Mouse (Mus musculus) inflammation-experienced regulatory T-cells, adult 6 months (primary cell): ENCODE measurements around the gene Mrgprf. TPM values are rescaled to one million over a fixed set of nuclear protein-coding genes. Genes with fewer than 3 reads are reported as not detected.

Source experiments
- ATAC-seq: one replicate; pipeline ENCODE4 v1.8.0; 2017
- polyA plus RNA-seq, 3 experiments: library from polyadenylated mRNA; unstranded; fragments of 100-300 nt; shearing (Covaris generic); gene quantifications; one replicate each; pipeline ENCODE4 v1.2.1; 2017

Gene Mrgprf
- not detected for polyA plus RNA-seq

- ATAC-seq, result no peak
These were observed at the start of gene Mrgprf for GRCm38 (mm10) chr7:145300321-145301007. TSS of gene Mrgprf (plus strand) at chr7:145300828.

GRCm38 (mm10) chr7:145252715-145253476 is 47.7 kb upstream of the Mrgprf start:
- peak; percentile 35 for ATAC-seq

- no peak for ATAC-seq
These were observed 46.5 kb upstream of the Mrgprf start for GRCm38 (mm10) chr7:145253986-145254630.

DNA sequence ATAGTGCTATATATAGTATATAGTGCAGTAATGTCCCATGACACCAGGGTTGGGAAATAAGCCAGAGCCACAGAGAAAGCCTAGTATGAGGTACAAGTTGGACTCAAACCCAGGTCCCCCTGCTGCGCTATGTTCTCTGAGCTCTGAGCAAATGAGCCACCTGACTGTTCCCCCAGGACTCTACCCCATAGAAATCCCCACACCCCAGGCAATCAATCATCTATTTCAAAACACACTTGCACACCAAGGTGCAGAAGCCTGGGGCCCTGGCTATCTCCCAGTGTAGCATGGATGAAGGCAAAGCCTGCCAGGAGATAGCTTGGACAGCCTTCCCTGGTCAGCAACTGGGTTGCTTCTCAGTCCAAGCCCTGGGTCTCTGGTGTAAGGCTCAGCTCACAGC is 44.5 kb upstream of the Mrgprf start:
- ATAC-seq, result no peak

DNA sequence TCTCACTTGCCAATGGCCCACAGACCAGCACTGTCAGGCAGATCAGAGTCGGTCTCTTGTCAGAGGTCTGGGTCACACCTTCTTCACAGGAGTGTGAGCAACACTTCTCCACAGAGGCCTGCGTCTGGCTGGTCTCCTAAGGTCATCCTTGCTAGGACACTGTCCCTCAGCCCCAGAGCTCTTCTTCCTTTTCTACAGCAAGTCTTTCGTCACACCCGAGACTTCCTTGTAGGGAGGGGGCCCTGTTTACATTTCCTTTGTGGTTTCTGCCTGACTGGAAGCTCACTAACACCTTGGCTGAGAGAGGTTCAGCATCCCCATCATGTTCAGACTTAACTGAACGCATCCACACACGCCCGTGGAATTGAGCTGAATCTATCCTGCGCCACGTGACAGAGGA is 36.4 kb upstream of the Mrgprf start:
- no peak for ATAC-seq

DNA sequence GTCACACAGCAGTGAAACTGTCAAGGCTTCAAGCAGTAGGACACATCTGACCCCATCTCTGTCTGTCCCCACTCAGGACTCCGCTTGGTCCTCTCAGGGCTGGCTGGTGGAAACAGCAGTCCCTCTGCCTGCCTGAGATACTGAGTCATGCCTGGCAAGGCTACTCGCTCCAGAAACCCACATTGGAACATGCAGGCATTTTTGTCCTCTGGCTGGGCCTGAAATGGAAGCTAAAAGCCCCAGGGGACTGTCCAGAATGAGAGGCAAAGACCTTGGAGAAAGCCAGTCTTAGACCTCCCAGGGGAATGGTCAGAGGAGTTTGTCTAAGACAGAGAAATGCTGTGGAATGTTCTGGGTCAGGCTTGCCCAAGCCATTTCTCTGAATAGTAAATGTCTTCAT is 34.6 kb upstream of the Mrgprf start:
- ATAC-seq, result no peak

GRCm38 (mm10) chr7:145268890-145269289 is 31.7 kb upstream of the Mrgprf start:
- ATAC-seq, result no peak

DNA sequence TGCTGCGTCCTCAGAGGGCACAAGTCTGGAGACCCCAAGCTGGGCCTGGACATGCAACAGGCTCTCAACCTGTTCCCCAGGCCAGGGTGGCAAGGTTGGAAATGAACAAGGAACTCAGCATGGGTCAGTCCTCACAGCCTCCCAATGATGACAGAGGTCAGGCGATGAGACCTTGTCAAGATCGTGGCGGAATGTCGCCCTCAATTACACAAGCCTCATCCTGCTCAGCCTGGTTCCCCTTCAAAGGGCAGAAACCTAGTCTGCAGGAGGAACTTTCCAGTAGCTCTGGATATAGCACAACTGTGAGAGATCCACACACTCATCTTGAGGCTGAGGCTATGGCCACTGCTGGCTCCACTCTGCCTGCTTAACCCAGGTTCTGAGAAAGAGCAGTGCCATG is 29.7 kb upstream of the Mrgprf start:
- ATAC-seq, result no peak

GRCm38 (mm10) chr7:145275488-145275887 is 25.1 kb upstream of the Mrgprf start:
- no peak for ATAC-seq

- no peak for ATAC-seq
These were observed 19.2 kb upstream of the Mrgprf start for GRCm38 (mm10) chr7:145281396-145281795.

- peak; percentile 6 for ATAC-seq
These were observed 17.6 kb upstream of the Mrgprf start for GRCm38 (mm10) chr7:145283041-145283440.

GRCm38 (mm10) chr7:145283487-145284187 is 17.0 kb upstream of the Mrgprf start, which contains the start of gene Tpcn2:
TSS of gene Tpcn2 (minus strand) at chr7:145284011.
- ATAC-seq, result peak; percentile 99

DNA sequence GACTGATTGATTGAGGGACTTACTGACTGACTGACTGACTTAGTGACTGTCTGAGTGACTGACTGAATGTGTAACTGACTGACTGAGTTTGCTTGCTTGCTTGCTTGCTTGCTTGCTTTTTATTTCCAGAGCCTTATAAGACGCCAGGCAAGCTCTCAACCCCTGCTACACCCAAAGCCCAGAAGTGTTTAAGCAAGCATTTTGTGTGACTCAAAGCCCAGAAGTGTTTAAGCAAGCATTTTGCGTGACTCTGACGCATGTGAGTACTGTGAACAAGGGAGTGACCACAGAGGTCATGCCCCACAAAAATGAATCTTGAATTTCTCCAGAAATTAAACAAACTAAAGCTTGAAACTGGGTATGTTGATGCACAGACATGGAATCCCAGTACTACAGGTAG is 16.3 kb upstream of the Mrgprf start:
- peak; percentile 20 for ATAC-seq

GRCm38 (mm10) chr7:145285476-145285875 is 15.2 kb upstream of the Mrgprf start:
- no peak for ATAC-seq

DNA sequence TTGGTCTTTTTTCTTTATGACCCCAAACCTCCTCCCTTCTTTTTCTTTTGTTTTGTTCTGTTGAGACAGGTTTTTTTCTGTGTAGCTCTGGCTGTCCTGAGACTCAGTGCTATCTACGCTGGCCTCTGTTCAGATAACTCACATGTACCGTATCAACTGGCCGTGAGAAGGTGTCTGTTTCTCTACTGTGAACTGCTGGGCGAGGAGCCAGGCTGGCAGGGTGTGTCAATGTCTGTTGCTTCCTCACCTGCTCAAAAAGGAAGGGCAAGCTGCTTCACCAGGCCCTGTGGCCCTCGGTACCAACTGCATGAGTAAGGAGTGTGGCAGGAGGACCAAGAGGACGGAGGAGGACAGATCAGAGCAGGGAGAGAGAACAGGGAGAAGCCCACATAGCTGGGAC is 13.2 kb upstream of the Mrgprf start:
- no peak for ATAC-seq

GRCm38 (mm10) chr7:145289302-145289701 is 11.3 kb upstream of the Mrgprf start:
- ATAC-seq, result no peak

- ATAC-seq, result no peak
These were observed 8.8 kb upstream of the Mrgprf start for GRCm38 (mm10) chr7:145291847-145292246.

GRCm38 (mm10) chr7:145292726-145293125 is 7.9 kb upstream of the Mrgprf start:
- no peak for ATAC-seq

DNA sequence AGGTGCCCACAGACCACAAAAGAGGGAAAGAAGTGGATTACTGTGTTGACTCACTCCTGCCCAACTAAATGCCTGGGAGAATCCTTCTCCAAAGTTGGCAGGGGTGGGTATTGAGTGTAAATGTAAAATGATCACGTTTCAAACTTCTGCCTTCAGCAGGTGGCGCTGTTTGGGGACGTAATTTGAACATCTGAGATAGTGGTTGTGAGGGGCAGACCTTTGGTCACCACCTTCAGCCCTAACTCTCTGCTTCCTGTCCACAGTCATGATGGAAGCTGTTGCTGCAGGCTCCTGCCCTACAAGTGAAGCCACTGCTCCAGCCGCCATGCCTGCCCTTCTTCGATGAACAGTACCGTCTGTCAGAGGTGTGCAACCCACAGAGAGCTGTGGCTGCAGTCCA is 6.8 kb upstream of the Mrgprf start:
- no peak for ATAC-seq

DNA sequence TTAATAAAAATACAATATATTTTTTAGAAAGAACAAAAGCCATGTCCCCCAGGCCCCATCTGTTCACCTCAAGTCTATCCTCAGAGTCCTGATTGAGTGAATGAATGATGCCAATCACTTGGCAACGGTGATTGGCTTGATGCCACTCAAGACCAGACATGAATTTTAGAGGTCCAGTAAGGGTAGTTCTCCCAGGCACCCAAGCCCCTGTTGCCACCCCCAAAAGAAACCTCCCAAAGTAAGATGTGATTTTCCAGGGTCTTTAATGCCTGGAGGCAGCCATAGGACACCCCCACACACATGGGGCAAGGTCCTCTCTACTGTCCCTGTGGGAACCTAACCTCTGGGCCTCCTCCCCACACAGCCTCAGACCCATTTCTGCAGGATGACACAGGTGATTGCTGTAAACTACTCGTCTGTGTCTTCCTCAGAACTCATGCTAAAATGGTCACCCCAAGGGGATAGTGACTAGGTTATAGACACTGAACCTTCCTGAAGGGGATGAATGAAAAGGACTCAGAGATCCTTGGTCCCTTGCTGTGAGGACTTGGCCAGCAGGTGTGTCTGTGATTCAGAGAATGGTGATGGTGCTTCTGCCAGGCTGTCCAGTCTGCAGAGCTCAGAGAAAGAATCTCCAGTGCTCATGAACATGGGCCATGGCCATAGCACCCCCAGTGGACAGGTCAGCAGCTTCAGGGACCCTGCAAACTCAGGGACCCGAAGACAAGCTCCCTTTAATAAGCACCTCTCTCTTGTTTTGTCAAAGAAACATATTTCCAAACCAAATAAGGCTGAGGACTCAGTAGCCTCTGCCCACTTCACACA is 1.8 kb upstream of the Mrgprf start:
- no peak for ATAC-seq

GRCm38 (mm10) chr7:145299562-145300320 is 887 bp upstream of the Mrgprf start:
- ATAC-seq, result no peak
